Mouse (Mus musculus): Measurements from ENCODE around the gene Trim44. TPM values are rescaled to one million over a fixed set of nuclear protein-coding genes. Genes with fewer than 3 reads are reported as not detected.

Trim44 gene
- polyA plus RNA-seq, 1 experiment from 2014 or later, result 40.3 TPM

GRCm38 (mm10) chr2:102410615-102411014 lies 3.0 kb upstream of the Trim44 start:
- no peak overlapping the region for H3K4me2 ChIP-seq (ENCODE audit: low read length)
- ATAC-seq, result no peak
- H3K4me1 ChIP-seq (ENCODE audit: control insufficient read depth, insufficient read depth, low read depth, low read length), result peaks cover 2% of the 10 kb centered on the region; the same call in 1 of the 2 replicates
- H3K27ac ChIP-seq (ENCODE audit: low read depth, low read length), result no peak overlapping the region
- no peaks in the 10 kb centered on the region for H3K36me3 ChIP-seq (ENCODE audit: control insufficient read depth, insufficient read depth, low read length)
- H3K9ac ChIP-seq (ENCODE audit: low read depth, low read length), result no peak overlapping the region
- H3K27me3 ChIP-seq (replicated peaks; ENCODE audit: control insufficient read depth, insufficient read depth, low read length), result no peaks in the 10 kb centered on the region
- 86% methylated on average over 4 of the region's 4 CpGs for WGBS
- no peaks in the 10 kb centered on the region for H3K9me3 ChIP-seq (ENCODE audit: control insufficient read depth, low read length)
- H3K4me3 ChIP-seq (ENCODE audit: low read length), result no peak overlapping the region

- WGBS, result 91% methylated on average over 3 of the region's 3 CpGs
- H3K36me3 ChIP-seq (ENCODE audit: control insufficient read depth, insufficient read depth, low read length), result no peaks in the 10 kb centered on the region
- ATAC-seq, result no peak
- H3K4me1 ChIP-seq (ENCODE audit: control insufficient read depth, insufficient read depth, low read depth, low read length), result peaks cover 2% of the 10 kb centered on the region; the same call in 1 of the 2 replicates
- no peak overlapping the region for H3K9ac ChIP-seq (ENCODE audit: low read depth, low read length)
- H3K4me3 ChIP-seq (ENCODE audit: low read length), result no peak overlapping the region
- no peaks in the 10 kb centered on the region for H3K27me3 ChIP-seq (replicated peaks; ENCODE audit: control insufficient read depth, insufficient read depth, low read length)
- no peaks in the 10 kb centered on the region for H3K9me3 ChIP-seq (ENCODE audit: control insufficient read depth, low read length)
- no peak overlapping the region for H3K27ac ChIP-seq (ENCODE audit: low read depth, low read length)
- no peak overlapping the region for H3K4me2 ChIP-seq (ENCODE audit: low read length)
Measured at GRCm38 (mm10) chr2:102409741-102410140, 2.1 kb upstream of the Trim44 start.

DNA sequence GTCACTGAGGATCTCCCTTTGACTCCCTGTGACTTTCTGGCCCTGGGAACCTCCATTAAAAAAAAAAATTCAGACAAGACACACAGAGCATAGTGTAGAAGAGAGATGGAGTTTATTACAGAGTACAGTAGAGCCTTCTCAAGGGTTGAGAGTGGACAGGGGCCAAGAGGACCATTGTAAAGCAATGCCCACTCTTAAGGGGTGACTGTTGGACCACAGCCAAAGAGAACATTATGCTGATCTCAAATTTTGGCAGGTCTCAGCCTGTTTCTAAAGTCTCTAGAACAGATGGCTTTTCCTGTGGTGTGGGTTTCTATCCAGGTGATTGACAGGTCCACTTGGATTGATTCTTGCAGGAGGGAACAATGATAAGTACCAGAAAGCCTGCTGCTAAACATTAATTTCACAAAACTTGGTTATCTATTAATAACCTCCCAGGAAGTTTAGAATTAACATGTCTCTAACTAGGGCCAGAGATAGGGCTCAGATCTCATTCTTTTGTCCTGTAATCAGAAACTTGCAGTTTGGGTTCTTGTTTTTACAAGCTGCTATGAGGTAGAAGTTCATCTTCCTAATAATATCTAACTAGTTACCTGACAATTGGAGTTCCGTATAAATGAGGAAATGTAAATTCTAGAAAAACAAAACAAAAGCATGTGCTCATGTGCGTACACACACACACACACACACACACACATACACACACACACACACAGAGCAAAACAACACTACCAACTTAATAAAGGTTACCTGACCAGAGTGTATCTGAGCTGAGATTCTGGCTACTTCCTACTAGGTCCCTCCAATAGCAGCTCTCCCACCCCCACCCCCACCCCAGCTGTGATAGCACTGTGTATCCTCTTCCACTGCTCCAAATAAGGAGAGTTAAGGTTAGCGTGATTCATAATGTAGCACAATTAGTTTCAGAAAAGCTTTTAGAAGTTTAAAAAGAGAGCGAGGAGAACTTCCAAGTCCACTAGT lies 1.0 kb downstream of the Trim44 start:
- Histone ChIP-seq H3K9me3 (ENCODE audit: control insufficient read depth, low read length) (no peaks in the 10 kb centered on the region), H3K4me1 (ENCODE audit: control insufficient read depth, insufficient read depth, low read depth, low read length) (peaks cover 2% of the 10 kb centered on the region; the same call in 1 of the 2 replicates), H3K4me2 (ENCODE audit: low read length) (peak overlapping the region; percentile 34; the same call in 1 of the 2 replicates), H3K4me3 (ENCODE audit: low read length) (no peak overlapping the region), H3K27ac (ENCODE audit: low read depth, low read length) (no peak overlapping the region), H3K36me3 (ENCODE audit: control insufficient read depth, insufficient read depth, low read length) (no peaks in the 10 kb centered on the region), H3K9ac (ENCODE audit: low read depth, low read length) (no peak overlapping the region), H3K27me3 (replicated peaks; ENCODE audit: control insufficient read depth, insufficient read depth, low read length) (no peaks in the 10 kb centered on the region; the same call in 1 of the 2 replicates)
- 74% methylated on average over 4 of the region's 4 CpGs for whole genome bisulfite sequencing
- ATAC-seq, result peak; percentile 67

- WGBS, result 73% methylated on average over 5 of the region's 5 CpGs
- no peak overlapping the region for H3K4me3 ChIP-seq (ENCODE audit: low read length)
- no peak overlapping the region for H3K27ac ChIP-seq (ENCODE audit: low read depth, low read length)
- no peaks in the 10 kb centered on the region; the same call in 1 of the 2 replicates for H3K27me3 ChIP-seq (replicated peaks; ENCODE audit: control insufficient read depth, insufficient read depth, low read length)
- H3K4me2 ChIP-seq (ENCODE audit: low read length), result no peak overlapping the region
- H3K4me1 ChIP-seq (ENCODE audit: control insufficient read depth, insufficient read depth, low read depth, low read length), result peaks cover 13% of the 10 kb centered on the region
- H3K9ac ChIP-seq (ENCODE audit: low read depth, low read length), result no peak overlapping the region
- H3K36me3 ChIP-seq (ENCODE audit: control insufficient read depth, insufficient read depth, low read length), result no peaks in the 10 kb centered on the region
- H3K9me3 ChIP-seq (ENCODE audit: control insufficient read depth, low read length), result no peaks in the 10 kb centered on the region
- no peak for ATAC-seq
Measured at GRCm38 (mm10) chr2:102403982-102404381, 3.6 kb downstream of the Trim44 start.

GRCm38 (mm10) chr2:102403306-102403705 lies 4.3 kb downstream of the Trim44 start:
- Histone ChIP-seq H3K27ac (ENCODE audit: low read depth, low read length) (no peak overlapping the region), H3K4me2 (ENCODE audit: low read length) (no peak overlapping the region), H3K27me3 (replicated peaks; ENCODE audit: control insufficient read depth, insufficient read depth, low read length) (no peaks in the 10 kb centered on the region; the same call in 1 of the 2 replicates), H3K9ac (ENCODE audit: low read depth, low read length) (no peak overlapping the region), H3K36me3 (ENCODE audit: control insufficient read depth, insufficient read depth, low read length) (no peaks in the 10 kb centered on the region), H3K4me1 (ENCODE audit: control insufficient read depth, insufficient read depth, low read depth, low read length) (peaks cover 16% of the 10 kb centered on the region), H3K4me3 (ENCODE audit: low read length) (no peak overlapping the region), H3K9me3 (ENCODE audit: control insufficient read depth, low read length) (no peaks in the 10 kb centered on the region)
- WGBS, result 90% methylated on average over 4 of the region's 4 CpGs
- no peak for ATAC-seq

DNA sequence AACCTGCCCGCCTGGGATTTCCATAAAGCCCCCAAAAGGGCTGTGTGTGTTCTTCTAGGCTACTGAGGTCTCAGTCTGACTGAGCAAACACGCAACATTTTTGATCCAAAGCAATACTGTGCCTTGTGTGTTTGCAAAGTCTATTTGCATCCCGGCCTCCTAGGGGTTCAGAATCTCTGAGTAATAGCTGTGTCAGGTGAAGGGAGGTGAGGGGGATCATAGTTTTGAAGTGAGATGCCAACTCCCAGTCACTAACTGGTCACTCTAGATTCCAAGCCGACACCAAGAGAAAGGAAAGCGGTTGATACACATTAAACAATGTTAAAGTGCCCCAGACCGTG lies 6.3 kb downstream of the Trim44 start:
- no peak; the same call in 1 of the 2 replicates for ATAC-seq
- 14% methylated on average over 6 of the region's 6 CpGs for WGBS
- Histone ChIP-seq H3K27ac (ENCODE audit: low read depth, low read length) (peak overlapping the region; percentile 91), H3K4me1 (ENCODE audit: control insufficient read depth, insufficient read depth, low read depth, low read length) (peaks cover 21% of the 10 kb centered on the region), H3K27me3 (replicated peaks; ENCODE audit: control insufficient read depth, insufficient read depth, low read length) (no peaks in the 10 kb centered on the region; the same call in 1 of the 2 replicates), H3K9ac (ENCODE audit: low read depth, low read length) (peak overlapping the region; percentile 83), H3K4me2 (ENCODE audit: low read length) (peak overlapping the region; percentile 56), H3K4me3 (ENCODE audit: low read length) (peak overlapping the region; percentile 72), H3K36me3 (ENCODE audit: control insufficient read depth, insufficient read depth, low read length) (no peaks in the 10 kb centered on the region), H3K9me3 (ENCODE audit: control insufficient read depth, low read length) (no peaks in the 10 kb centered on the region)

DNA sequence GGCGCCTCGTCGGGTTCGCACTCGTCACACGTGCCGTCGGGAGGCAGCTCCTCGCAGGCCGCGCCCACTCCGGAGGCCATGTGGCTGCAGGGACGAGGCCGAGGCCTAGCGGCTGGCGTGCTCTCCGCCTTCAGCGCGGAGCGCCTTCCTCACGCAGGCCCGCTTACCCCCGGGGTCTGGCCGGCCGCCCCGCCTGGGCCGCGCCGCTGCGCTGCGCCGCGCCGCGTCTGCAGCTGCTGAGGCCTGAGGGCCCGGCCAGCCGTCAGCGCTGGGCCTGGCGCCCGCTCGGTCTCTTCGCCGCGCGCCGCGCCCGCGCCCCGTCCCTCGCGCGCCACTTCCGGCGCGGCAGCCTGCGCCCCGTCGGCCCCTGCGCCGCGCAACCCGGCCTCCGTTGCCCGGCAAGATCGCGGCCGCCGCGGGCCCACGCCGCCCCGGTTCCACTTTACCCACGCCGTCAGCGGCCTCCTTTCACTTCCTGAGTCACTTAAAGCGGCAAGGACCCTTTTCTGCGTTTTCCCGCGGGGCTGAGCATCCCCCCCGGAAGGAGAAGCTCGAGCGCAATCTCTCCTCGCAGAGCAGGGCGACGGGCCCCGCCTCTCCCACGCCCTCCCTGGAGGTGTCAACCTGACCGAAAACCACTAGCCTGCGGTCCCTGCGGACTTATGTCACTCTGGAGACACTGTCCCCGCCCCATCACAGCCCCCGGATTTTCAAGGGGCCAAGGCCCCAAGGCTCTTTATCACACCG lies 6.8 kb downstream of the Trim44 start:
- Histone ChIP-seq H3K36me3 (ENCODE audit: control insufficient read depth, insufficient read depth, low read length) (no peaks in the 10 kb centered on the region), H3K27ac (ENCODE audit: low read depth, low read length) (peak overlapping the region; percentile 91), H3K9ac (ENCODE audit: low read depth, low read length) (peak overlapping the region; percentile 83), H3K27me3 (replicated peaks; ENCODE audit: control insufficient read depth, insufficient read depth, low read length) (no peaks in the 10 kb centered on the region; the same call in 1 of the 2 replicates), H3K4me3 (ENCODE audit: low read length) (peak overlapping the region; percentile 72), H3K4me1 (ENCODE audit: control insufficient read depth, insufficient read depth, low read depth, low read length) (peaks cover 21% of the 10 kb centered on the region), H3K4me2 (ENCODE audit: low read length) (peak overlapping the region; percentile 56), H3K9me3 (ENCODE audit: control insufficient read depth, low read length) (no peaks in the 10 kb centered on the region)
- peak; percentile 96 for ATAC-seq
- WGBS, result under 1% methylated on average over 87 of the region's 94 CpGs

DNA sequence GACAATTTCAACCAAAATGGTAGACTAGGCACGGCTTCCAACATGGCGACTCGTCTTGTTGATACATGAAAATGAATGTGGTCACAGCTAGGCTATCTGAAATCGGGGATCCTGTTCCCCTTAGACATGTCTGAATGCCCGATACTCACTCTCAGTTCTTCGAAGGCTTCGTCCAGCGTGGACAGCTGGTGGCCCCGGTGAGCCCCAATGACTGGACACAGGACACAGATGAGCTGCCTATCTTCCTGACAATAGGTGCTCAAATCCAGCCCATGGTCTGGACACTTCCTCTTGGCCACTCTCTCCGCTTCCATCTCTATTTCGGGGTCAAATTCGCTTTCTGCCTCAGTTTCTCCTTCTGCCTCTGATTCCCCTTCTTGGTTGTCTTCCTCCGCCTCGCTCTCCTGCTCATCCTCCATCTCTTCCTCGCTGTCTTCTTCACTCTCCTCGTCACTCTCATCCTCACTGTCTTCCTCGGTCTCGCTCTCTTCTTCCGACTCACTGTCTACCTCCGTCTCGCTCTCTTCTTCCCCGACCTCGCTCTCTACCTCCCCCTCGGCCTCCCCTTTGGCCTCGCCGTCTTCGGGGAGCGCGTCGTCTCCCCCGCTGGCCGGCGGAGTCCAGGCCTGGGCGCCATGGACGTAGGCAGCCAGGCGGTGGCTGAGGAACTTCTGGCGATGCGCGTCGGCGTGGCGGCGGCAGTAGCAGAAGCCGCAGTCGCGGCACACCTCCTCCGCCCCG lies 7.6 kb downstream of the Trim44 start:
- no peaks in the 10 kb centered on the region for H3K36me3 ChIP-seq (ENCODE audit: control insufficient read depth, insufficient read depth, low read length)
- no peaks in the 10 kb centered on the region for H3K9me3 ChIP-seq (ENCODE audit: control insufficient read depth, low read length)
- peak overlapping the region; percentile 72 for H3K4me3 ChIP-seq (ENCODE audit: low read length)
- WGBS, result 38% methylated on average over 48 of the region's 48 CpGs
- peak overlapping the region; percentile 56 for H3K4me2 ChIP-seq (ENCODE audit: low read length)
- peak overlapping the region; percentile 83 for H3K9ac ChIP-seq (ENCODE audit: low read depth, low read length)
- H3K27ac ChIP-seq (ENCODE audit: low read depth, low read length), result peak overlapping the region; percentile 91
- no peaks in the 10 kb centered on the region; the same call in 1 of the 2 replicates for H3K27me3 ChIP-seq (replicated peaks; ENCODE audit: control insufficient read depth, insufficient read depth, low read length)
- H3K4me1 ChIP-seq (ENCODE audit: control insufficient read depth, insufficient read depth, low read depth, low read length), result peaks cover 21% of the 10 kb centered on the region
- no peak for ATAC-seq
